11 mouse cellular contexts compared by ENCODE assay signal in genomic region chr14:103682633-103683390, GRCm38 (mm10). TPM values are rescaled to one million over a fixed set of nuclear protein-coding genes. Genes with fewer than 3 reads are reported as not detected.
A peak's percentile ranks its signal among the peaks of the same experiment; 100 is the strongest.
DNase-seq lines count a peak whose midpoint lies in the region; TF ChIP-seq lines count a peak whose summit lies in the region.
"Had no signal": no experiment of that assay in that cellular context is flagged by ENCODE, and none has a peak within 500 bp of the region (broad histone marks: within the 10 kb centered on the region; RNA-seq: fewer than 3 reads in every experiment).

No protein-coding gene starts in this region.

- no peak overlapping the region for H3K4me3 ChIP-seq in layer of hippocampus, adult 2 months

- H3K27ac ChIP-seq in layer of hippocampus, adult 2 months, result peak overlapping the region; percentile 90

- peak; percentile 32 for DNase-seq in cerebellum, adult 9-11 months
- no peak for DNase-seq in cerebellum, postnatal 4 days (ENCODE audit: low spot score in 2 of 2)
- DNase-seq in layer of hippocampus, adult 2 months (ENCODE audit: low spot score in 2 of 2), result peak in 1 of 2 experiments; percentile 58
- DNase-seq in layer of hippocampus, postnatal 25 days (ENCODE audit: extremely low spot score in 1 of 2, low spot score in 1 of 2), result no peak
- DNase-seq in brain, embryonic 14.5 days (ENCODE audit: low read depth), result peak; percentile 52
- peak; percentile 89 for DNase-seq in layer of hippocampus, adult 9-11 months
- DNase-seq in spleen, postnatal 36 days (ENCODE audit: low spot score in 2 of 2), result no peak
- no peak for DNase-seq in MN1 (ENCODE audit: low spot score)
- DNase-seq: cerebellum, postnatal 10 days; kidney, postnatal 10 days; thymus, postnatal 36 days had no signal

- TF ChIP-seq CTCF in layer of hippocampus, adult 2 months (conservative IDR thresholded peaks at IDR 0.05), result no peak
- no peak for TF ChIP-seq CTCF in brain, embryonic 14.5 days (IDR thresholded peaks at IDR 0.05; ENCODE audit: borderline replicate concordance, extremely low read depth, insufficient read depth, insufficient read length)

- TF ChIP-seq POLR2A in brain, embryonic 14.5 days (IDR thresholded peaks at IDR 0.05; ENCODE audit: borderline replicate concordance, extremely low read depth, insufficient read depth, insufficient read length, poor library complexity, severe bottlenecking), result no peak

RNA-seq across cellular contexts. Expression of gene Slain1, which starts 32.8 kb away (rescaled TPM):
- 10 to 100 TPM; 49.9 to 53.7 TPM for total RNA-seq in layer of hippocampus, adult 2 months (2021)
- 10 to 100 TPM; 58.9 to 66.6 TPM for total RNA-seq in layer of hippocampus, postnatal 25 days (2021)
- 73.9 and 93.0 TPM in 2 replicates for polyA plus RNA-seq in brain, embryonic 14.5 days (2012; rRNA removed)

Comparison
In these comparisons a context has a peak if more than half of its experiments do, and no peak if none do; other contexts are left out.
1. DNase-seq: peak in cerebellum, adult 9-11 months (single experiment), brain, embryonic 14.5 days (single experiment) and layer of hippocampus, adult 9-11 months (single experiment); none in cerebellum, postnatal 4 days (0 of 2), layer of hippocampus, postnatal 25 days (0 of 2), spleen, postnatal 36 days (0 of 2) and MN1 (single experiment).